Mouse (Mus musculus) liver, embryonic 14.5 days (tissue): ENCODE results near the gene Apobec3.

ENCODE experiments used
- CTCF ChIP-seq: IDR thresholded peaks from 2 replicates; pipeline ENCODE4 v1.5.1; 2016; ENCODE audit warnings: antibody characterized with exemption, low read depth, control low read depth
- EP300 ChIP-seq: IDR thresholded peaks from 2 replicates; pipeline ENCODE4 v1.6.1; 2016; ENCODE audit warnings: antibody characterized with exemption, low read depth

DNA sequence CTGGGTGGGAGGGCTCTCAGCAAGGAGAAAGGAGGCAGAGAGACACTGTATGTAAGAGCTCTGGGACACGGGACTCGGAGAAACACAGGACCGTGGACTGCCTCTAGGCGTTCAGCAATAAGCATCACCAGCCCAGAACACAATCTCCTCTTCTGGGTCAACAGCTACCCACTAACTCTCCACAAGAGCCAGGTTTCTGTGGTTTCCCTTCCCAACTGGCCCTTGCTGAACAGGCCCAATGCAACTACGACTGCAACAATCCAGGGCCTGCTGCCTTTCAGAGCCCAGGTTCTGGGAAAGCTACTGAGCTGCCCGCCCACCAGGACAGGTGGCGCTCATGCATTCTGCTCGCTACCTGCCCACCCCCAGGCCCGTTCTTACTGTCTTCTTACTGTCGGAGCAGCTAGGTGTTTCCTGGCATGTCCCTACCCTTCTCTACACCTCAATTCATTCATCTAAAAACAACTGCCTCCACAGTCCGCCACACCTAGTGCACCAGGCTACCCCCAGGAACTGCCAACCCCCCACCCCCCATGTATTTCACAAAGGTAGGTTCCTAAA lies 35.5 kb downstream of the Apobec3 start:
- TF ChIP-seq CTCF (no peak), EP300 (no peak)
